Mouse (Mus musculus): ENCODE data around the gene Skap1. TPM values are rescaled to one million over a fixed set of nuclear protein-coding genes. Genes with fewer than 3 reads are reported as not detected.

Gene Skap1
- polyA plus RNA-seq, 1 experiment from 2014 or later, result 0.35 TPM

DNA sequence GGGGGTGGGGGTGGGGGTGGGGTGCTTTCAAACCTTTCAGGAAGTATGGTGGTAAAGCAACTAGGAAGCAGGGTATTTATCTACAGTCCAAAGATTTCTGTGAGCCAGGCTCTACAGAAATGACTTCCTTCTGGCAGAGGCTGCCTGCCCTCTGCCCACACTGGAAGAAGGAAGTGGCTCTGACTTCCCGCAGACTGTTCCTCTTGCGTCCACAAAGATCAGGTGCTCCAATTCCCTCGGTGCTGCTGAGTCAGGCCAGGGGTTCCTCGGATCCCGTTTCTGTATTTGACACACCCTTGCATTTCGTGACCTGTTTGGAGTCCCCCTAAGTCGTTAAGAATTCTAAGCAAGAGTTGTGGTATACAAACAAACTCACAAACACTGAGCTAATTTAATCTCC is 301.3 kb downstream of the Skap1 start:
- no peak for DNase-seq

DNA sequence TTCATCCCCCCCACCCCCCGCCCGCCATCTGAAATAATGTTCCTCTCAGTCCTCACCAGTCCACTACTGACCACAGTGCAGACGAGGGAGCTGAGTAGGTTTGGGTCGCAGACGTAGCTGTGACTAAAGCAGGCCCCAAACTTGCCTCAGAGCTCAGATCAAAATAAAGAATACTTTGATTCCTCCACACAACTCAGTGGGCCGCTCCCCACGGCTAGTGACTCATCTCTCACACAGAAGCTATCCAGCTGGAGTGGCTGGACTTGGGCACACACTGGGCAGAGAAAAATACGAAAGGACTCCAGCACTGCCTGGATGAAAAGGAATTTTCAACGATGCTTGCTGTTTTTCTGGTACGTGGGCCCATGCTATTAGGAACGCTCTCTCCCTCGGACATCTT is 302.2 kb downstream of the Skap1 start:
- TF ChIP-seq CTCF (IDR thresholded peaks at IDR 0.05; ENCODE audit: low read depth) (no peak), EP300 (IDR thresholded peaks at IDR 0.05; ENCODE audit: low read depth) (no peak)
- H3K4me3 ChIP-seq (ENCODE audit: low read depth, low read length), result no peak overlapping the region
- H3K27me3 ChIP-seq (ENCODE audit: insufficient read depth, low read length), result no peaks in the 10 kb centered on the region
- H3K4me2 ChIP-seq (ENCODE audit: low read depth, low read length), result no peak overlapping the region
- H3K9ac ChIP-seq (replicated peaks), result no peak overlapping the region
- WGBS (ENCODE audit: insufficient replicate concordance), result 83% methylated on average over 12 of the region's 12 CpGs
- 0 out of 2 replicates have a peak, but pooled peaks cover 6% of the 10 kb centered on the region for H3K4me1 ChIP-seq (ENCODE audit: insufficient read depth)
- H3K9me3 ChIP-seq (ENCODE audit: low read length), result no peaks in the 10 kb centered on the region
- H3K36me3 ChIP-seq (replicated peaks; ENCODE audit: insufficient read depth, low read length), result peaks cover 38% of the 10 kb centered on the region
- peak overlapping the region; percentile 55; the same call in 1 of the 2 replicates for H3K27ac ChIP-seq (ENCODE audit: low read depth)
- DNase-seq, result no peak
- ATAC-seq, result no peak

More for the DNA sequence above, 301.3 kb downstream of the Skap1 start:
- peak; percentile 61 for ATAC-seq
- Histone ChIP-seq H3K27ac (ENCODE audit: low read depth) (peak overlapping the region; percentile 69), H3K9ac (replicated peaks) (no peak overlapping the region), H3K9me3 (ENCODE audit: low read length) (no peaks in the 10 kb centered on the region), H3K36me3 (replicated peaks; ENCODE audit: insufficient read depth, low read length) (peaks cover 30% of the 10 kb centered on the region), H3K27me3 (ENCODE audit: insufficient read depth, low read length) (no peaks in the 10 kb centered on the region), H3K4me3 (ENCODE audit: low read depth, low read length) (no peak overlapping the region), H3K4me2 (ENCODE audit: low read depth, low read length) (0 out of 2 replicates have a peak overlapping the region, but pooled peaks have one; percentile 9), H3K4me1 (ENCODE audit: insufficient read depth) (0 out of 2 replicates have a peak, but pooled peaks cover 6% of the 10 kb centered on the region)
- WGBS (ENCODE audit: insufficient replicate concordance), result 13% methylated on average over 7 of the region's 7 CpGs
- TF ChIP-seq CTCF (IDR thresholded peaks at IDR 0.05; ENCODE audit: low read depth), result no peak
- no peak for TF ChIP-seq EP300 (IDR thresholded peaks at IDR 0.05; ENCODE audit: low read depth)

DNA sequence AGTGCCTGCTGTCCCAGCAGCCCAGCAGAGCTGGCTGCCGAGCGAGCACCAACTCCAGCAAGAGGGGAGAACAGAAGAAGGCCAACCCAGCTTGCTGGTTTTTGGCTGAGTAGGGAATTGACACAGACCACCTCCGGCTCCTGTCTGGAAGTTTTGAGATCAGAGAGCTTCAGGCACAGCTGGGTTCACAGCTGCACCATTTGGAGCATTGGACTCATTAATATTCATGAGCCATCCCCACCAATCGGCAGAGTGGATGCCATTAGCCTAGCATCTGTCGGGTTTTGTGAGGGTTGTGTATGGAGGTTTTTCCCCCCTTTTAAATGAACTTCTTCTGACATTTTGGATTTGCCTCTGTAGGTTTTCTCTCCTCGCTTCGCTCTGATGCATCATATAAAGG is 302.7 kb downstream of the Skap1 start:
- Histone ChIP-seq H3K4me1 (ENCODE audit: insufficient read depth) (0 out of 2 replicates have a peak, but pooled peaks cover 6% of the 10 kb centered on the region), H3K9me3 (ENCODE audit: low read length) (no peaks in the 10 kb centered on the region), H3K36me3 (replicated peaks; ENCODE audit: insufficient read depth, low read length) (peaks cover 44% of the 10 kb centered on the region), H3K9ac (replicated peaks) (no peak overlapping the region), H3K27me3 (ENCODE audit: insufficient read depth, low read length) (no peaks in the 10 kb centered on the region), H3K4me2 (ENCODE audit: low read depth, low read length) (no peak overlapping the region), H3K27ac (ENCODE audit: low read depth) (no peak overlapping the region), H3K4me3 (ENCODE audit: low read depth, low read length) (no peak overlapping the region)
- WGBS (ENCODE audit: insufficient replicate concordance), result 79% methylated on average over 7 of the region's 7 CpGs
- ATAC-seq, result no peak
- TF ChIP-seq EP300 (IDR thresholded peaks at IDR 0.05; ENCODE audit: low read depth), result no peak
- no peak for TF ChIP-seq CTCF (IDR thresholded peaks at IDR 0.05; ENCODE audit: low read depth)
- DNase-seq, result no peak

DNA sequence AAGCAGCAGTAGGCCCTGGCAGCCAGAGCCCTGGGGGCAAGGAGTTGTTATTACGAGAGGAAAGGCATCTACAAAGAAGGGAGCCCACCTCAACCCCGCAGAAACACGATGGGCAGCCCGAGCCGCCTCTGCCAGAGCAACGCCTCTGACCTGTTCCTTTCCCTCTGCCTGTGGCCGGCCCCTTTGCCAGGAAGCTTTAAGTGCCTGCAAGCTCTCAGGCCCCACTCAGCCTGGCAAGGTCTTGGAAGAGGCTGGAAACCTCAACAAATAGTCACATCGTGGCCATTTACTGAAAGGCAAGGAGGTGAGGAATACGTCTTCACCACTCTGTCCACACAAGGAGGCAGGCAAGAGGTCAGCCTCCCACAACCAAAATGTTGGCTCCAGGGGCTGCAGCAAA is 303.8 kb downstream of the Skap1 start:
- no peak for DNase-seq

DNA sequence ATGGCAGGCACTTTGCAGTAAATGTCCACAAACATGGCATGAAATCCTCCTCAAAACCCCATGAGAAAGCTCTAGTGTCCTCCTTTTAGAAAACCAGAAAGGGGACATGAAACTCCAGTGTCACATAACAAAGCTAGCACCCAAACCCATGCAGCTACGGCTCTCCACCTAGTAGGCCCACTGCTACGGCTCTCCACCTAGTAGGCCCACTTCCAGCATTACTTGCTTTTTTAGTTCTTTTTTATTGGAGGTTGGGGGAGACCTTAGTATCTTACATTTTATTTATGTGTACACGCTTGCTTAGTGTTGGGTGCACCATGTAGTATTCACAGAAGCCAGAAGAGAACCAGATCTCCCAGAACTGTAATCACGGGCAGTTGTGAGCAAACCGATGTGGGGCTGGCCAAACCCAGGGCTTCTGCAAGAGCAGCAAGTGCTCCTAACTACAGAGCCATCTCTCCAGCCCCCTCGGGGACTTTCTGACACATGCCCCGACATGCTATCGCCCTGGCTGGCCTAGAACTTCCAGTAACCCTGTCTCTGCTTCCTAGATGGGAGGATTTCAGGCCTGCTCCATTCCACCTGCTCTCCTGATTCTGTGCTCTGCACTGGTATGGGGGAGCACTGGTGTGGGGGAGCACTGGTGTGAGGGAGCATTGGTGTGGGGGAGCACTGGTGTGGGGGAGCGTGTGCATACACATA is 307.0 kb downstream of the Skap1 start:
- no peak overlapping the region for H3K4me2 ChIP-seq (ENCODE audit: low read depth, low read length)
- no peaks in the 10 kb centered on the region for H3K27me3 ChIP-seq (ENCODE audit: insufficient read depth, low read length)
- no peak overlapping the region for H3K4me3 ChIP-seq (ENCODE audit: low read depth, low read length)
- H3K27ac ChIP-seq (ENCODE audit: low read depth), result no peak overlapping the region
- no peaks in the 10 kb centered on the region for H3K9me3 ChIP-seq (ENCODE audit: low read length)
- H3K4me1 ChIP-seq (ENCODE audit: insufficient read depth), result peaks cover 4% of the 10 kb centered on the region
- TF ChIP-seq EP300 (IDR thresholded peaks at IDR 0.05; ENCODE audit: low read depth), result no peak
- TF ChIP-seq CTCF (IDR thresholded peaks at IDR 0.05; ENCODE audit: low read depth), result no peak
- 90% methylated on average over 9 of the region's 9 CpGs for WGBS (ENCODE audit: insufficient replicate concordance)
- DNase-seq, result no peak
- H3K9ac ChIP-seq (replicated peaks), result no peak overlapping the region
- no peak for ATAC-seq
- peaks cover 54% of the 10 kb centered on the region for H3K36me3 ChIP-seq (replicated peaks; ENCODE audit: insufficient read depth, low read length)

More for the DNA sequence above, 303.8 kb downstream of the Skap1 start:
- WGBS (ENCODE audit: insufficient replicate concordance), result 63% methylated on average over 9 of the region's 9 CpGs
- Histone ChIP-seq H3K4me2 (ENCODE audit: low read depth, low read length) (no peak overlapping the region), H3K9ac (replicated peaks) (no peak overlapping the region), H3K4me3 (ENCODE audit: low read depth, low read length) (no peak overlapping the region), H3K27ac (ENCODE audit: low read depth) (no peak overlapping the region), H3K36me3 (replicated peaks; ENCODE audit: insufficient read depth, low read length) (peaks cover 54% of the 10 kb centered on the region), H3K4me1 (ENCODE audit: insufficient read depth) (0 out of 2 replicates have a peak, but pooled peaks cover 6% of the 10 kb centered on the region), H3K9me3 (ENCODE audit: low read length) (no peaks in the 10 kb centered on the region), H3K27me3 (ENCODE audit: insufficient read depth, low read length) (no peaks in the 10 kb centered on the region)
- no peak for ATAC-seq
- TF ChIP-seq EP300 (IDR thresholded peaks at IDR 0.05; ENCODE audit: low read depth) (no peak), CTCF (IDR thresholded peaks at IDR 0.05; ENCODE audit: low read depth) (no peak)

DNA sequence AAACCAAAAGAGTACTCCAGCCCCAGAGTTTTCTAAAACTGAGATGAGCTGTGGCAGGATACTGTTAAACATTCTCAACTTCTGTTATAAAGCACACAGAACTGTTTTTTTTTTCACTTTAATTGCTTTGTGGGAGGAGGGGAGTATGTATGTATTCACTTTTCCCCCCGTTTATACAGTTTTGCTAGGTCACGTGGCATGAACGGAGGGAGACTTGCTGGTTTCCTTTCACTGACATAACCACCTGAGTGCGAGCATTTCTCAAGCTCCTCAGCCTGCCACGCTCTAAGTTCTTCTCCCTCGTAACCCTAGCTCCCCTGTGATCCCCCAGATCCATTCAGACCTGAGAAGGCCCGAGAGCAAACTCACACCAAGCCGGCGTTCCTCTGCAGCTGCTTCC is 308.0 kb downstream of the Skap1 start:
- ATAC-seq (no peak), DNase-seq (no peak)
- 70% methylated on average over 9 of the region's 9 CpGs for WGBS (ENCODE audit: insufficient replicate concordance)
- Histone ChIP-seq H3K4me1 (ENCODE audit: insufficient read depth) (peaks cover 10% of the 10 kb centered on the region), H3K4me3 (ENCODE audit: low read depth, low read length) (no peak overlapping the region), H3K9ac (replicated peaks) (no peak overlapping the region), H3K36me3 (replicated peaks; ENCODE audit: insufficient read depth, low read length) (peaks cover 51% of the 10 kb centered on the region), H3K9me3 (ENCODE audit: low read length) (no peaks in the 10 kb centered on the region), H3K27ac (ENCODE audit: low read depth) (no peak overlapping the region), H3K4me2 (ENCODE audit: low read depth, low read length) (no peak overlapping the region), H3K27me3 (ENCODE audit: insufficient read depth, low read length) (no peaks in the 10 kb centered on the region)
- TF ChIP-seq EP300 (IDR thresholded peaks at IDR 0.05; ENCODE audit: low read depth), result no peak
- no peak for TF ChIP-seq CTCF (IDR thresholded peaks at IDR 0.05; ENCODE audit: low read depth)

Measured in liver, postnatal 0 days (tissue).